Mouse (Mus musculus): ENCODE data around the gene Lrrc37a.
"Not testable (repeated sequence)": the region's sequence is repeated elsewhere in the genome, so short reads cannot be mapped to it uniquely, and the experiment has no call there.

The Lrrc37a gene

DNA sequence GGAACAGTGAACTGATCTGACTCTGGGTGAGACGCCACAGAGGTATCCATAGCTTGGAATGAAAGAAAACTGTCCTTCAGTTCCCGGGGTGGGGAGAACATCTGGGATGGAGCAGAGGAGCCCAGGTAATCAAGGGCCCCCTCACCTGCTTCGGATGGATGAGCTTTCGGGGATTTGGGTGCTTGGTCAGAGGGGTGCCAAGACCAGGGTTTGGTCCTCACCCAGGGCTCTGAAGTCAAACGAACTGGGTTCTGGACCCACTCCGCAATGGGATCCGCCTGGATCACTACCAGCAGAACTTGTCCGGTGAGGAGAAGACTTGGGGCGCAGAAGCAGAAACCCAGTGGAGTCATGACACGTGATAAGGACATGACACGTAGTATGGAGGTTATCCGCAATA, at the start of gene Lrrc37a:
Gene Lrrc37a, minus strand, starts transcription at position 101 of the 400 bp plus-strand sequence.
- no peak for DNase-seq (ENCODE audit: low spot score)

GRCm38 (mm10) chr11:103534973-103535372, 30.6 kb upstream of the Lrrc37a start:
- not testable (repeated sequence) for DNase-seq (ENCODE audit: low spot score)

DNA sequence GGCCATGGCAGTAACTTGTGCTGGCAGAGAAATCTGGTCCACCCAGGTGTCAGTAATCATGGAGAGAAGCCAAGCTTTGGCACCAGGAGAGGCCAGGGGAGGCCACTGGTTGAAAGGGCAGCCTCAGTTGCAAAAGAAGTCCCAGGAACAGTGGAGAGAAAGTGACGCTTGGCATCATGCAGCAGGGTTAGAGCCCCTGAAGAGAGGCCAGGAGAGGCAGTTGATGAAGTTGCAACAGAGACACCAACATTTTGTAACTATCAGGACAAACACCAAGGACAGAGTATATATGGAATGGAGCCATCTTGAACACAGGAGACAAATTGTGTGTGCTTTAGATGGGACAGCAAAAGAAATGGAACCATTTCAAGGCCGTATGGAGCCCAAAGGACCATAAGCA, 7.7 kb upstream of the Lrrc37a start:
- no peak for DNase-seq (ENCODE audit: low spot score)

DNA sequence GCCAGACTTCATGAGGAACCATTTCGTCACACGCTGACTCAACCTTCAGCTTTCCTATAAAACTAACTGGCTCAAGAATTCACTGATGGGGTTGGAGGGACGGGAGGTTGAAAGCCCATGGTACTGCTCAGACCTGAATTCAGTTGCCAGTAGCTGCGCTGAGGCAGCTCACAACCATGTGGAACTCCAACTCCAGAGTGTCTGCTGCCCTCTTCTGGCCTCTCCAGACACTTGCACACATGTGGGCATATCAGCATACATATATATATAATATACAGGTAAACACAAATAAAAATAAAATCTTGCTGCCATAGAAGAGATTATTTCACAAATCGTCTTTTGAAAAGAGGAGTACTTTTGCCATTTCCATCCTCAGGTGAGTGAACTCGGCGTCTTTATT, 40.0 kb downstream of the Lrrc37a start:
- no peak for DNase-seq (ENCODE audit: low spot score)

DNA sequence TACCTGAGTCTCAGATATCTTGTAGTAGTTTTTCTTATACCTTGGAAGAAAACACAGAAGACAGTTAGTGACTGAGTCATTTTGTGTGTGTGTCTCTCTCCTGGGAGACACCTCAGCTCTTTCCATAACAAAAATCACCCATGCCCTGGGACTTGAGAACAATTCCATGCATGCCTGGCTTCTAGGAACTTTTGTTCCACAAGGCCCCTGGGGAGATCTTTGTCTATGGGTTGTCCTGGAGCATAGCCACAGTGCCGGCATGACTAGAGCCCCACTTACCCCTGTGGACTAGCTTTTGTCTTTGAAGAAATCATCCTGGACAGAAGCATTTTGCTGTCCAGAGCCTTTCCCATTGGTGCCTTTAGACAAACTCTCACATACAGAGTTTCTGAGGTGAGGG, 53.3 kb downstream of the Lrrc37a start:
- not testable (repeated sequence) for DNase-seq (ENCODE audit: low spot score)

GRCm38 (mm10) chr11:103449721-103450120, 54.7 kb downstream of the Lrrc37a start:
- not testable (repeated sequence) for DNase-seq (ENCODE audit: low spot score)

DNA sequence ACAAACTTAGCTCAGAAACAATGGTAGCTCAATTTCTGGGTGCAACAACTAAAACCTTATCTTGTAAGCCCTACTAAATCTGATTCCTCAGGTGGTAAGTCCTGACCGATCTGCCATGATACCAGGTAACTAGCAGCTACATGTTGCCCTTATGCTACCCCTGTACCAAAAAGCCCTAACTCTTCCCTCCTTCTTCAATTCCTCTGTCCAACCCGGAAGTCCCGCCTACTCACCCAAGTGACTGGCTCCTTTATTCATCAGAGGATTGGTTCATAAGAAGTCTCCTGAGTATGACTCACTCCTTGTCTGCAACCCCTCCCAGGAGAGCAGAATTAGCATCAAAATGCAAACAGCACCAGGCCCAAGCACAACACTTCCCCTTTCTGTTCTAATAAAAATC, 60.7 kb downstream of the Lrrc37a start:
- DNase-seq (ENCODE audit: low spot score): no peak

DNA sequence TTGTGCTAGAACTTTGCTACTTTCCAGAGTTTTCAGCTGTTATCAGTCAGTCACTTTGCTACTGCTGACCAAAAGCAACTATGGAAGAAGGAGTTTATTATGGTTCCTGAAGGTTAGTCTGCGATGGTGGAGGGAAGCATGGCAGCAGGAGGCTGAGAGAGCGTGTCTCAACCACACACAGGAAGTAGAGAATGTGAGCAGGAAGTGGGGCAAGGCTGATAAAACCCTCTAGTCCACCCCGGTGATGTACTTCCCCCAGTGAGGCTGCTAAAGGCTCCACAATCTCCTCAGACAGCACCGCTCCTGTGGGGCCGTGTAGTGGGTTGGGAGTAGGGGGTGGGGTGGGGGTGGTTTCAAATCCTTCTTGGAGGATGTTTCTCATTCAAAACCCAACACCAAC, 68.1 kb downstream of the Lrrc37a start:
- no peak for DNase-seq (ENCODE audit: low spot score)

- DNase-seq (ENCODE audit: low spot score): no peak
These were observed 79.4 kb downstream of the Lrrc37a start for GRCm38 (mm10) chr11:103425031-103425430.

- DNase-seq (ENCODE audit: low spot score): no peak
These were observed 84.7 kb downstream of the Lrrc37a start for GRCm38 (mm10) chr11:103419667-103420066.

GRCm38 (mm10) chr11:103419226-103419625, 85.2 kb downstream of the Lrrc37a start:
- no peak for DNase-seq (ENCODE audit: low spot score)

DNA sequence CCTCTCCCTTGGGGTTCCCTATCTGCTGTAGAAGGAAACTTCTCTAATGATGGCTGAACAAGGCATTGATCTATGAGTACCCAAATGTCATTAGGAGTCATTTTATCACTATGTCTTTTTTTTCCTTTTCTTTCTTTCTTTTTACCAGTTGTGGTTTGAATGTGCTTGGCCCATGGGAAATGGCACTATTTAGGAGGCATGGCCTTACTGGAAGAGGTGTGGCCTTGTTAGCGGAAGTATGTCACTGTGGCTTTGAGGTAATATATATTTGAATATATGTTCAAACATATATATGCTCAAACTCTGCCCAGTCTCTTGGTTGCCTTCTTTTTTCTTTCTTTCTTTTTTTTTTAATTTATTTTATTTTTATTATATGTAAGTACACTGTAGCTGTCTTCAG, 90.9 kb downstream of the Lrrc37a start:
- DNase-seq (ENCODE audit: low spot score): no peak

DNA sequence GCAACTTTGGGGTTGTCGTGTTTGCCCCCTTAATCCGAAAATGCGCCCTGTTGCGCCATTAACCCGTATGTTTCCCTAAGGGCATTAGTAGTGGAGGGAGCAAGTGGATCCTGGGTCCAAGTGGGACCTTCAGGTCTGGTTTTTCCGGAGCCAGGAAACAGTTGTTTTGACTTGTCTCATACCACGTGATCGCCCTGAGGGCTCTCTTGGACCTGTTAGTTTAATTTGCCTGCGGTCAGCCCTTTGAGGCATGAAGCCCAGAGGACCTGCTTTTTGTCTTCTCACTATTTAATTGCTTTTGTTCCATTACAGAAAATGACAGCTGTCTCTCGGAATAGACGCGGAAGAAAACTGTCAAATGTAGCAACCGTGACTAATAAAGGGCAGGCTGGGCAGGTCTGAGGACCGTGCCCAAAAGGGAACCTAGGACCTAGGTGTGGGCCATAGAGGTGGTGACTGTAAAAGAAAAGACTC, 91.4 kb downstream of the Lrrc37a start:
- no peak for DNase-seq (ENCODE audit: low spot score)

DNA sequence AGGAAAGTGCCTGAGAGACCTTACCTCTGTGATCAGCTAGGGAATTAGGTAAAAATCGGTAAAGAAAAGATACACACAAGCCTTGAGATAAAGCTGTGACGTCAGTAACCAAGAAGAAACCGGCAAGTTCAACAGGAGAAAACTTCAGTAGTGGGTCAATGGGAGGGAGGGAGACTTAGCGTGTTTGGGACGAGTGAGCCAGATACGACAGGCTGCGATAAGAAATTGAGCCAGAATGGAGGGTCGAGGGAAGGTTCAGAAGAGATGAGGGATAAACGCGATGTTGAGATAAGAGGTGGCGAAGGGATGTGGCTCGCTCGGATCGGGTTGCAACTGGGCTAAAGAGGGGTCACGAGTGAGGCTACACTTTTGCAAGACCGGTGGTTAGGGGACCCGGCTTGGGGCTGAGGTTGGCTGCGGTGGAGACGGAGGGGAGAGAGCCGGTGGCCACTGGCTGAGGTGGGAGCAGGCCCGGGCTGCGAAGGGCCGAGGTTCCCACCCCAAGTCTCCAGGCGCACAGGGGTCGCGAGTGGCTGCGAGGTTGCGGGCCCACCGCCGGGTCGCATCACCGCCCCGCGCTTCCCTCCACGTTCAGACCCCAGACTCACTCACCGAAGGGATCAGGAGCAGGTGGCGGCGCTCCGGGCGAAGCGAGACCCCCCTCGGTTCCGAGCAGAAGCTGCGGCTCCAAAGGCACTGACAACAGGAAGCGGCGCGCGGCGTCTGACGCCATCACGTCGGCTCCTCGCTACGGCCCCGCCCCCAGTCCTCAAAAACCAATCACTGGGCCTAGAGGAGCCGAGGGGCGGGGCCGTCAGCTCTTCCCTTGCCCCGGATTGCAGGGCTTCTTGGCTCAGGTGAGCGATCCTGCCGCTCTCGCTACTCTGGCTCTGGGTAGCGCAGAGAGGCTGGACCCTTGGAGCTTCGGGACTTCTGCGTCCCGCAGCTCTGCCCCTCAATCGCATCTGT, 92.1 kb downstream of the Lrrc37a start, which contains the start of gene Plekhm1:
Gene Plekhm1, minus strand, starts transcription at position 707 of the 969 bp plus-strand sequence.
- peak; percentile 96 for DNase-seq (ENCODE audit: low spot score)

DNA sequence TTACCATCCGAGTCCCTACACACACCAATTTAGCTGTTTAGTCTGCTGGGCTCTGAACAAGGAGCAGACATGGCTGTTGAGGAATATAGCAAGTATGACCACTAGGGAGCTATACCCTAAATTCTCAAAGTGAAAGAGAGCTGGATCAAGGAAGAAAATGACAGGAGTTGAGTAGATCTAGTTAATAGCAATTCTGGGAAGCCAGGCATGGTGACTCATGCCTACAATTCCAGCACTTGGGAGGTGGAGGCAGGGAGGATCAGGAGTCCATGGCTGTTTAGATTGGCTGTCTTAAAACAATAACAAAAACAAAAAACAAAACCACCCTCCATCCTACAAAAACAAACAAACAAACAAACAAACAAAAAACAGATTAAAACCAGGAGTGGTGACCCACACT, 93.1 kb downstream of the Lrrc37a start:
- no peak for DNase-seq (ENCODE audit: low spot score)

- no peak for DNase-seq (ENCODE audit: low spot score)
These were observed 95.5 kb downstream of the Lrrc37a start for GRCm38 (mm10) chr11:103408880-103409279.

DNA sequence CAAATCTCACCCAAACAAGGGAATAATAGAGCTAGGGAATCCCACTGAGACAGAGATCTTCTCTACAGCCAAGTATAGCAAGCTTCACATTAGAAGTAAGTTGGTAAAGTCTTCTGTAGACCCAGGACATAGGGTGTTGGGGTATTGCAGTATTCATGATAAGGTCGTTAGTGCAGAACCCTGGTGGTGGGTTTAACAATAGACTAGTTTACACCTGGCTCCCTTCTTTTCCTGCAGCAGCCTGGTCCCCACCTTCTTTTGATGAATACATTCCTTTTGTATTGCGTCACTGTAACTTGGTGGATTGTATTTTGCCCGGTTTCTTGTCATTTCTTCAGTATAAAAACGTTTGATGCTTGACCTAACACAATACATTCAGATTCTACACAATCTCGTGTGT, 97.3 kb downstream of the Lrrc37a start:
- DNase-seq (ENCODE audit: low spot score): not testable (repeated sequence)

GRCm38 (mm10) chr11:103406551-103406950, 97.8 kb downstream of the Lrrc37a start:
- DNase-seq (ENCODE audit: low spot score): no peak

GRCm38 (mm10) chr11:103405814-103406213, 98.6 kb downstream of the Lrrc37a start:
- DNase-seq (ENCODE audit: low spot score): no peak

DNA sequence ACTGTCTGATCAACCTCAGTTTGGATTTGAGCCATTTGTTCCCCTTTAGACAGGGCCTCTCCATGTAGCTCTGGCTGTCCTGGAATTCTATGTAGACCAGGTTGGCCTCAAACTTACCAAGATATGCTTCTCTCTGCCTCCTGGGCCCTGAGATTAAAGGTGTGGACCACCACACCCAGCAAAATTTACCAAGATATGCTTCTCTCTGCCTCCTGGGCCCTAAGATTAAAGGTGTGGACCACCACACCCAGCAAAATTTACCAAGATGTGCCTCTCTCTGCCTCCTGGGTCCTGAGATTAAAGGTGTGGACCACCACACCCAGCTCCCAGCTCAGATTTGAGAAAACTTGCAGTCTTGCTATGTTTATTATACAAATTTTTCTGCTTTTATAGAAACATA, 99.8 kb downstream of the Lrrc37a start:
- DNase-seq (ENCODE audit: low spot score): no peak

GRCm38 (mm10) chr11:103403776-103404175, 100.6 kb downstream of the Lrrc37a start:
- DNase-seq (ENCODE audit: low spot score): no peak

DNA sequence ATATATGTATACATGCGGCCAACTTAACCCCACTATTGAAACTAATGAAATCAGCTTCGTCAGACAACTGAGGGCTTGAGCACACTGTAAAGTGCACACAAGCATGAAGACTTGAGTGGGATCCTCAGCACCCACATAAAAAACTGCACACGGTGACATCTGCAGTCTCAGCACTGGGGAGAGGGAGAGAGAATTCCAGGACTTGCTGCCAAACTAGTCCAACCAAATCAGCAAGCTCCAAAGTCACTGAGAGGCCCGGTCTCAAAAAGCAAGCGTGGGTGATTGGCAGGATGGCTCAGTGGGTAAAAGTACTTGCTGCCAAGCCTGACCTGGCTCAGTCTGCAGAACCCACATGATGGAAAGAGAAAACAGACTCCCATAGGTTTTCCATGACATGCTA, 101.7 kb downstream of the Lrrc37a start:
- DNase-seq (ENCODE audit: low spot score): no peak

DNA sequence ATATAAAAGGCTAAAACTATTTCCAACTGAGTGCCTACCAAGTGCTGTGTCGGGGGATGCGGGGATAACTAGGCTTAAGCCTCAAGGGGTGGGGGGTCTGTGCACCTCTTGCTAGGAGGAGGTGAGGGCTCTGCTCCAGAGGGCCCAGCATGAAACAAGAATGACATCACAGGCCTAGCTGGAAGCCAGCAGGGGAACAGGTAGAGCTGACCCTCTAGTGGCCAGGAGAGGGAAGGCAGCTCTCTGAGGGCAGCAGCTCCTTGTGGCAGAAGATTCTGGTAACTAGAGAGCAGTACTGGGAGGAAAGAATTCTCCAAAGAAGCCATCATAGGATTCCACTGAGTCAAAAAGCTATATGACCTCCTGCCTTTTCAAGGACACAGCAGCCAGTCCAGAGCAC, 102.2 kb downstream of the Lrrc37a start:
- peak; percentile 43 for DNase-seq (ENCODE audit: low spot score)
